Mouse (Mus musculus) brain, embryonic 14.5 days (tissue): ENCODE results near the gene Pcyt2. TPM values are rescaled to one million over a fixed set of nuclear protein-coding genes. Genes with fewer than 3 reads are reported as not detected.
A peak's percentile ranks its signal among the peaks of the same experiment; 100 is the strongest.

ENCODE experiments used
- DNase-seq: peaks from one replicate; pipeline ENCODE4 v3.0.0-alpha.2; 2011; ENCODE audit warnings: low read depth
- CTCF ChIP-seq: fragments of 200-500 bp; IDR thresholded peaks from 2 replicates; pipeline ENCODE4 v1.5.1; 2012; ENCODE audit warnings: inconsistent platforms, mild to moderate bottlenecking, moderate library complexity, borderline replicate concordance; ENCODE audit not compliant: insufficient read depth, insufficient read length; ENCODE audit errors: extremely low read depth
- POLR2A ChIP-seq: fragments of 200-500 bp; IDR thresholded peaks from 2 replicates; pipeline ENCODE4 v1.6.1; 2012; ENCODE audit warnings: mild to moderate bottlenecking, inconsistent platforms, borderline replicate concordance; ENCODE audit not compliant: poor library complexity, insufficient read depth, insufficient read length, severe bottlenecking; ENCODE audit errors: extremely low read depth
- polyA plus RNA-seq: library from polyadenylated mRNA; depleted of rRNA; stranded (reverse); fragments of >200 nt; gene quantifications from 2 replicates; pipeline ENCODE4 v1.2.3, GENCODE M21; 2012

The Pcyt2 gene
- polyA plus RNA-seq, 1 experiment = 229 TPM

- peak; percentile 94 for DNase-seq
- TF ChIP-seq POLR2A (peak; percentile 98), CTCF (peak; percentile 45; the same call in 1 of the 2 replicates)
Measured at GRCm38 (mm10) chr11:120581490-120582267, 36.1 kb downstream of the Pcyt2 start, which contains the start of gene Arhgdia. Gene Arhgdia, minus strand, starts transcription at chr11:120581624.

GRCm38 (mm10) chr11:120580871-120581331, 36.8 kb downstream of the Pcyt2 start:
- DNase-seq = peak; percentile 37
- no peak for TF ChIP-seq CTCF
- TF ChIP-seq POLR2A = no peak

DNA sequence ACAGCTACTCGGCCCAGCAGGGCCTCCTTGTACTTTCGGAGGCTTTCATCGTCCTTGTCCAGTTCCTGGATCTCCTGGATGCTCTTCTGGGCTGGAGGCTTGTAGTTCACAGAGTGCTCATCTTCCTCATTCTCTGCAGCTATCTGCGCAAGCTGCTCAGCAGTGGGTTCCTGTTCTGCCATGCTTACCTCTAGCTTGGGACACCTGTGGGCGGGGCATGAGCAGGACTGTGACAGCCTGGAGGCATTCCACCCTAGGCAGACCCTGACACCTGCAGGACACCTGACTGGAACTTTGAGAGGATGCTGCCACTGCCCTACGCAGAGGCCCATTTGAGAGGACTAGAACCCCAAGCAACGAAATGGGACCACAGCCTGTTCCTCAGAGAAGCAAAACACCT, 37.5 kb downstream of the Pcyt2 start:
- TF ChIP-seq CTCF (no peak), POLR2A (no peak)
- no peak for DNase-seq

GRCm38 (mm10) chr11:120579316-120580107, 38.2 kb downstream of the Pcyt2 start:
- peak; percentile 68 for DNase-seq
- TF ChIP-seq POLR2A (no peak), CTCF (peak; percentile 89)

DNA sequence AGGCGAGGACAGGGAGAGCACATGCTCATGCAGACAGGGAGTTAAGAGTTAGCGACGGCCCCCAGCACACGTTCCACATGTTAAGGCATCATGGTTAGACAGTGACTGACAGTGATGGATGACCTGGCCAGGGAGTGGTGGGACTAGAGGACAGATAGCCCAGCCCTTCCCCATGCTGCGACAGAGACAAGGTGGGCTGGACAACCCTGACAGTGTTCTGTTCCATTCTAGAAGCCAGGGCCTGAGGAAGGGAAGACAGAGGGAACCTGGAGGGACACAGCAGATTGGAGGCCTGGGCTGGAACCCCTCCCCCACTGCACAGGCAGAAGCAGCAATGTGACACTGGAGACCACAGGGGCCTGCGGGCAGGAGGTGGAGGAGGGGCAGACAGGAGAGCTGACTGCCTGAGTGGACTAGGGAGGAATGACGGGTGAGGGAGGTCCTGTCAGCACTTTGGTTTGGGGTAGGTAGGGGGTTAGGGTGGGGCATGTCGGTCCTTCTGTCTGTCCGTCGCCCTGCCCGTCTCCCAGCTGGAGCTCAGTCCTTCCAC, 39.0 kb downstream of the Pcyt2 start:
- no peak for DNase-seq

GRCm38 (mm10) chr11:120578024-120578693, 39.6 kb downstream of the Pcyt2 start:
- DNase-seq = no peak
- TF ChIP-seq POLR2A = no peak
- TF ChIP-seq CTCF = no peak

More for the DNA sequence above, 39.0 kb downstream of the Pcyt2 start:
- TF ChIP-seq POLR2A (no peak), CTCF (no peak)

- no peak for TF ChIP-seq POLR2A
- TF ChIP-seq CTCF = peak; percentile 37; the same call in 1 of the 2 replicates
- DNase-seq = peak; percentile 35
Measured at GRCm38 (mm10) chr11:120577211-120578023, 40.3 kb downstream of the Pcyt2 start.

DNA sequence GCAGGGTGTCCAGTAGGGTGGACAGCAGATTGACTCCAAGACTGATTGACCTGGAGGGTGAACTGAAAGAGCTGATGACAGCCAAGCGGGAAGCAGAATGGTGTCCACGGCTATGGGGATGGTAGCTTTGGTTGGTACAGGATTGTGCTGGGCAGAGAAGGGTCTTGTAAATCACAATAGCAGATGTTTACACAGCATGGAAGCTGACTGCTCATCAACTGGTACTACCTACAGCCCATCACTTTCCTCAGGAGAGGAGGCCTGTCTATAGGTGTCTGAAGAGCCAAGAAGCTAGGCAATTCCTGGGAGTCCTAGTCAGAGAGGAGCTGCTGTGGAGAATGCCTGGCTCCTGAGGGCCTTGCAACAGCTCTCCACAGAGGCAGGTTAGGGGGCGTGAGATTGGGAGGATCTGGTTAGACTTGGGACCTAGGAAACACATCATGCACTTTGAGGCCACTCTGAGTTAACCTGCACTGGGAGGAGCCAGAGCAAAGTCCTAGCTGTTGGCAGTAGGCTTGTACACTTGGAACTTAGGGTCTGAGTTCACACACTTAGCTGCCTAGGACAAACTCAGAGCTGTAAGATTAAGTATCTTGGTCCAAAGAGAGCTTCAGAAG, 41.3 kb downstream of the Pcyt2 start:
- DNase-seq = no peak
- no peak for TF ChIP-seq CTCF

- no peak for TF ChIP-seq CTCF
- no peak for TF ChIP-seq POLR2A
- DNase-seq = no peak
Measured at GRCm38 (mm10) chr11:120575940-120576339, 41.8 kb downstream of the Pcyt2 start.

- no peak for DNase-seq
- TF ChIP-seq CTCF = no peak
- TF ChIP-seq POLR2A = no peak
Measured at GRCm38 (mm10) chr11:120575046-120575445, 42.7 kb downstream of the Pcyt2 start.

GRCm38 (mm10) chr11:120574278-120574600, 43.5 kb downstream of the Pcyt2 start:
- no peak for DNase-seq

More at GRCm38 (mm10) chr11:120574278-120574600, 43.5 kb downstream of the Pcyt2 start:
- TF ChIP-seq CTCF = no peak
- no peak for TF ChIP-seq POLR2A
